Mouse (Mus musculus): ENCODE data around the gene Adgrg6.

Adgrg6 gene

DNA sequence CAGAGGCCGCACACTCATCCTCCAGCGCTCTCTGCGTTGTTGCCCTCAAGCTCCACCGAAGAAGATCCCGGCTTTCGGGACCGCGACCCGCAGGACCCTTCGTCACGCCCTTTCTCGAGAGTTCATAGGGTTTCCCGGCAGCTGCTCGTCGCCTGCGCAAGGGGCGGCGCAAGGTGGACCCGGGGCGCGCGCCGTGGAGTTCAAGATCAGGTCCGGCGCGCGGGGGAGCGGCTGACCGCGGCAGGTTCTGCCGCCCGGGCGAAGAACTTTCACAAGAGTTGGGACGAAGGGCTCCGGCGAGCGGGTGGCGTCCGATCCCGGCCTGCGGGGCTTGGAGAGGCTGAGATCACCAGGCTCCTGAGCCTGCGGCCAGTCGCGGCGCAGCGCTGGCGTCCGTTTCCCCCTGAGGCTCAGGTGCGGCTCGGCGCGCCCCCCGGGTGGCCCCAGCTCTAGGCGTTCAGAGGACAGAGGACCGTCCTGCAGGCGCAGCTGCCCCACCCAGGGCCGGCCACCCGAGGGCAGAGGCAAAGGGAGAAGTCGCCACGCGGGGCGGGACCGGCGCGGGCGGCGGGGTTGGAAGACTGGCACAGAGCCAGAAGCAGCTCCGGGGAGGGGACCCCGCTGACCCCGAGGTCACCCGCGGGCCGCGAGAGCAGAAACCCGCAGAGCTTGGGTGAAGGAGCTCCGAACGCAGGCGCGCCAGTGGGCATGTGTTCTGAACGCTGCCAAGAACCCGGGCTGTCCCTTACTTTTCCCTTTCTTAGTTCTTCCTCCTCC, at the start of gene Adgrg6:
Adgrg6 (minus strand) TSS at position 719 of the 777 bp plus-strand sequence.
- DNase-seq (ENCODE audit: low spot score): peak; percentile 13

DNA sequence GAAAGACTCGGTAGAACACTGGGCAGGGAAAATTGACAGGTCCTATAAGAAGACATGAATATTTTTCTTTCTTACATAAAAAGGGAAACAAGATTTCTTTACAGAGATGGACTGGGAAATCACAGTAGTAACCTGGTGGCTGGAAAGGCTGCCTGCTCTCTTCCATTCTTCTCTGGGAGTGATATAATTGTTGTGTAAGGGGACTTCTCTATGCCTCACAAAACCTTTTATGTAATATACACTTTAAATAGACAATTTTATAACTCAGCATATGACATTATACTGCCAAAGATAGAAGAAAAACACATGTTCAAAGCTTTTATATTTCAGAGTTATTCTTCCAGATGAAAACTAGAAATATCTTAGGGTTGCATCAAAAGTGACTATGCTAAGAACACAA, 46.8 kb upstream of the Adgrg6 start:
- DNase-seq (ENCODE audit: low spot score): no peak

DNA sequence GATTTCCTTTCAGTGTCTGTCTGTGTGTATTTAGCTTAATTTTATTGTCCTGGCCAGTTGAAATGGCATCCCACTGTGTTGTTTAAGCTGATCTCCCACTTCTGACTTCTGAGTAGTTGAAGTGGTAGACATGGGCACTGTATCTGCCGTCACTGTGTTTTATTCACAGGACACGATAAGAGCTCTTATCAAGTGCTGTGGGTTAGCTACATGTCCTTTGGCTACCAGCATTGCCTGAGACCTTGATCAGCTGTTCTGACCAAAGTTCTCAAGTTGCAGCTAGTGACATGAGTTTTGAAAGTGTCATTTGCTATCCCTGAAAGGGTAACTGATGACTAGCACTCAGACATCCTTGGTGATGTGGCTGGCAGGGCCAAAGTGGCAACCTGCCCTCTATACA, 45.4 kb upstream of the Adgrg6 start:
- DNase-seq (ENCODE audit: low spot score): no peak

DNA sequence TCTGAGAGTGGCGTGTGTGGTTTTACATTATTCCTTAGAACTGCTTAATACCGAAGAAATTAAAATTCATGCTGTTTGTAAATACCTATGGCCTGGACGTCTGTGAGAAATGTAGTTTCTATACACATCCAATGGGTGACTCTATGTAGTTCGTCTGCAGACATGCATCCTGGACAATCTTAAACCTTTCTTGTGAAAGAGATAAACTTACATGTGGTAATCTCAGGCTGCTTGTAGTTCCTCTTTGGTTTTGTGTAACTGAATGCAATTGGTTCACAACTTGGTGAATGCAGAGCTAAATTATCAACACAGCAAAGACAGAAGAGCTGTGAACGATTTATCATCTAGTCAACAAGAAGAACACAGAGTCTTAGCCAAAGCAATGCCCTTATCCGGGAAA, 44.2 kb upstream of the Adgrg6 start:
- DNase-seq (ENCODE audit: low spot score): no peak

DNA sequence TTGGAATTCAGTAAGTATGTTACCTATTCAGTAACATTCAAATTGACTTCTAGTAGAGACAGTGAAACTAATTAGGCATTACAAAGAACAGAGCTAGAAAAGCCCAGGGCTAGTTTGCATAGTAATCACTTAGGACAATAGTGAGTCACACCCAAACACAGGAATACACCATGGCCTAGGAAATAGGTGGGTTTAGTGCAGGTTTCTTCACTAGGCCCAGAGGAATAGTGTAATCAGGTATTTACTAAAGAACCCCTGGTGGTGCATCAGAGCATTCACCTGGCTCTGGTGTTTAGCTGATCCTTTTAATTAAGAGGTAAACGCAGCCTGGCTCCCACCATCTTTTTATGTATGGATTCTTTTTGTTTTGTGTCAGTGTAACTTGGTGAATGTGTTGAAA, 38.0 kb upstream of the Adgrg6 start:
- DNase-seq (ENCODE audit: low spot score): no peak

DNA sequence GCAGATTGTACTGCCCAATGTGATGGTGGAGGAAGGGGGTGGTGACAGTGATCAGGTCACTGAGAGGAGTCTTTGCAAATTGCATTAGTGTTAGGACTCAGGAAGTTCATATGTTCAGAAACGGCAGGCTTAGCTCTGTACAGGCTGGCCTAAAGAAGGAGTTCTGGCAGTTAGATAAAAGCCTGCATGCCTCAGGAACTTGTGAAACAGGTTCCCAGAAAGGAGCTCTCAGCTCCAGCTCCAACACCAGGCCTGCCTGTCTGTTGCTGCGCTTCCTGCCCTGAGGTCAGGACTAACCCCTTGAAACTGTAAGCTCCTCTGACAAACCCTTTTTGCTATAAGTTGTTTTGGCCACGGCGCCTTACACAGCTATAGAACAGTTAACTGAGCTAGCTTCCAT, 28.8 kb upstream of the Adgrg6 start:
- DNase-seq (ENCODE audit: low spot score): no peak

DNA sequence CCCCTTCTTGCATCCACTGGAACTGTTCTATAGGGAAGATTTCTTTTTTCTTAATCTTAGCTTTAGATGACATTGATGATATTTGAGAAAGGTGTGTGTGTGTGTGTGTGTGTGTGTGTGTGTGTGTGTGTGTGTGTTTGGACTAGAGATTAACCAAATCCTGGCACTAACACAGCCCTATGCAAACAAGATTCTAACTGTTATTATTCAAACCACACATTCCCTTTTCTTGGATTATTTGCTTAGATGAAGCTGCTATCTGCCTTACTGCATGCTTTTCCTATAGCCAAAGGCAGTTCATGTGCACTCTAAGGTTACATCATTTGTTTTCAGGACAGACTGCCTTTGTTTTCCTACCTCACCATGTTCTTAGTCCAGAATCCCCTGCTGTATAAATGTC, 25.7 kb upstream of the Adgrg6 start:
- no peak for DNase-seq (ENCODE audit: low spot score)

DNA sequence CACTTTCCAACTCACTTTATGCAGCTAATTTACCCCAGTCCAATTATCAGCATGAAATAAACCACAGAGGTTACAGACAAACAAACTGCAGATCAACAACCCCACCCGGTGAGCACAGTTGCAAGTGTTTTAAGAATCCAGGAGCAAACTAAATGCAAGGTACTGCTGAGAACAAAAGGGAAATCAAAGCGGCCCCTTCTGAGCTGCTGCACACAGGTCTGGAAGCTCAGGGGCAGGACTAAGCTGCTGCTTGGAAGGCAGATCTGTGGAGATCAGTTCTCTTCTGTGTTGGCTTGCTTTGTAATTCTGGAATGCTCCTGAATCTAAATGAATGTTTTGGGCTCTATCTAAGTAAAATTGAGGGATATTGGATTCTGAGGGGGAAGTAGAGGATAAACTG, 25.2 kb upstream of the Adgrg6 start:
- DNase-seq (ENCODE audit: low spot score): no peak

DNA sequence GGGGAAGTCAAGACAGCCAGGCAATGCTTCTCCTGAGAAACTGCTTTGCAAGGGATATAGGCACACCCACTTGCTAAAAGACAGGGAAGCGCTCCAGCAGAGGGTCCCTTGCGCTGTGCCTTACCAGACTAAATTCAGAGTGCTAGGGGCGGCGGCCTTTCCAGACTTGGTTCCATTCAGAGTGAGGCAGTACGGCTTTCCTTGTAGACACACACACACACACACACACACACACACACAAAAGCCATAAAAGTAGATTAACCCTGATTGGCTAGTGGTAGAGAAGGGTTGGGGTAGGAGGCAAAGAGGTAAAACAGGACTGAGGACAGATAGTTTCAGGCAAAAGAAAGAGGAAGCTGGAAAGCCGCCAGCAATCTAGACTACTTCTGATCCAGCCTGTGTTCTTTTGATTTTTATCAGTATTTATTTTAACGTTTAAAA, 672 bp upstream of the Adgrg6 start:
- DNase-seq (ENCODE audit: low spot score): no peak

DNA sequence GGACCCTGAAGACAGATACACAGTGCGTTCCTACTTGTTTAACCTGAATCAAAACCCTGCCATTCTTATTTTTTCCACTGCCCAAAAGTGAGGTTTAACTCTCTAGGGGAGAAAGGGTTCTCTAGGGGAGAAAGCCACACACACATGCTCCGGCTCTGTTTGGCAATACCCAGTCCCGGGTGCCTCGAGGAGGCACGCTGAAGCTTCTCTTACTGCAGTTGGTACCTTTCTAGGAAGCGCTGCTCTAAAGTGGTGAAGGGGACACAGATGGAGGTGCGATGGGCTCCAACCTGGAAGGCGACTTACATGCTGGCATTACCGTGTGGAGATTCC, 885 bp downstream of the Adgrg6 start:
- no peak for DNase-seq (ENCODE audit: low spot score)

DNA sequence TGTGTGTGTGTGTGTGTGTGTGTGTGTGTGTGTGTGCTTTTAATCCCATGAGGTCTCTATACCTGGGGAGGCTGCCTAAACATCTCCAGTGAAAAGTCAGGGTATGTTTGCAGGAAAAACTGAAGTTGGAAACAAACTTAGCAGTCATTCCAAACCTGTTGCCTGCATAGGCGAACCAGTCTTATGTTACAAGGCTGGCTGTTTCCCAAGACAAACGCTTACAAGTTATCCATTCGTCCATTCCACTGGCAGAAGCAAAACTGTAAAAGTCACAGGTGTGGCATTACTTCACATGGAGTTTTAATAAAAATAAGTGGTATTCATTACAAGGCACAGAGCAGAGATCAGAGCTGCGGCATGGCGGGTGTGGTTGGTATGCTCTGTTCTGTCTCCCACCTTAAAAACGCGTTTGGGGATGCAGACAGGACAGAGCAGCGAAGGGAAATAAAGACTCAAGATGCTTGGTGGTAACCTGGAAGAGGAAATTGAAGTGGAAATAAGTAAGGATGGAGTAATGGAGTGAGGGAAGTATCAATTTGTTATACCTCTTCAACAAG, 1.9 kb downstream of the Adgrg6 start:
- no peak for DNase-seq (ENCODE audit: low spot score)

DNA sequence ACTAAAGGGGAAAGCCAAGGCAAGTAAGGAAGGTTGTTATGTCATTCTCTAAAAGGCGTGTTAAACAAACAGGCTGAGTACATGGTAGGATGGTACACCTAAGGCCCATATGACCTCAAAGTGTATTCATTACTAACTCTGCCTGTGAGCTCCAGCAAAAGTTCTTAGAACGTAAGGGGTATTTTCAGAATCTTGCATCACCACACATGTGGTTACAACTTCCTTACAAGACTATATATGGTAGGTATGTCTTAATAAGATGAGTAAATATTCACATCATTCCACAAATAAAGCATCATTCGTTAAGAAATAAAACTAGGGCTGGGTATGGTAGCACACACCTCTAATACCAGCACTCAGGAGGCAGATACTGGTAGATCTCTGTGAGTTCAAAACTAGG, 8.4 kb downstream of the Adgrg6 start:
- DNase-seq (ENCODE audit: low spot score): no peak

DNA sequence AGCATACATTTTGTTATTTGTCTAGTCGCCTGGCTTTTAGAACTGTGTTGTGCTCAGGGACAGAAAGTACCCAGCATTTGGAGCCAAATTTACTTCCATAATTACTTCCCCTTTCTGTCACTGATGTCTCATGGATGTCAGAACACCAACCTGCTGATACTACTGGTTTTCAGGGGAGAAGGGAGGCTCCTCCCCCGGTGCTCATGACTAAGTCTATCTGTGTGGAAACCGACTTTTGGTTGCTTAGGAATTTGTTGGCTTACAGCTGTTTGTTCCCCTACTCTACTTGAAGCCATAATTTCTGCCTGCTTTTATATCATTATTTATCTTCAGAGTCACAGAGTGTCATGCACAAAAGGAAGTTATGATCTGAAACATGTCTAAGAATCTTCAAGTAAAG, 14.4 kb downstream of the Adgrg6 start:
- DNase-seq (ENCODE audit: low spot score): no peak

DNA sequence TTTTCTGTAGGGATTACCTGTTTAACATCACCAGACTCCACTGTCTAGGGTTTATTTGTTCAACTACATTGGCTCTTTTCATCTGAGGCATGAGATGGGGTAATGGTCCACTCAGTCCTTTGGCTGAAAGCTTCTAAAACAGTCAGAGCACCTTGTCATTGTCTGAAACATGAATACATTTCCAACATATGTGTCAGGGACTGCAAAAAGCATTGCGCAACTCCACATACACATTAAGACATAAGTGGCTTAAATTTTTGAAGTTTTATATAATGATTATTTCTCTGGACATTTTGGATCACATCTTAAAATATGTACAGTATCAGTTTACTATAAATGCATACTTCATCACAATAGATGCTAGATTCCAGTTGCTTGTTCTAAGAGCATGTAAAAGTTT, 14.8 kb downstream of the Adgrg6 start:
- DNase-seq (ENCODE audit: low spot score): no peak

DNA sequence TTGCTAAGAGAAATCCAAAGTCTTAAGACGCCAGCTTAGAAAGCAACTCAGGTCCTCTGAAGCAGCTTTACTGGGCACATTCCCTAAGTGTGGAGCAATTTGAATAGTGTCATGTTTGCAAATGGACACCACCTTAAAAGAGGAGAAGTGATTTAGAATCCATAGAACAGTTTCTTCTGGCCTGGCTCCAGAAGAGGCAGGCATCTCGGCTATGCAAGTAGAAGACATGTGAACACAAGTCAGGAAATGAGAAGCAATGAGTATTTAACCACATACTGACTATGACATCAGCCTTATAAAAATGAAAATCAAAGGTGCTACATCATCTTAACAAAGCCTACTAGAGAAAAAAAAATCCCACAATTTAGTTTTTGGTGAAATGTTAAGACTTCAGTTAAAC, 17.7 kb downstream of the Adgrg6 start:
- no peak for DNase-seq (ENCODE audit: low spot score)

DNA sequence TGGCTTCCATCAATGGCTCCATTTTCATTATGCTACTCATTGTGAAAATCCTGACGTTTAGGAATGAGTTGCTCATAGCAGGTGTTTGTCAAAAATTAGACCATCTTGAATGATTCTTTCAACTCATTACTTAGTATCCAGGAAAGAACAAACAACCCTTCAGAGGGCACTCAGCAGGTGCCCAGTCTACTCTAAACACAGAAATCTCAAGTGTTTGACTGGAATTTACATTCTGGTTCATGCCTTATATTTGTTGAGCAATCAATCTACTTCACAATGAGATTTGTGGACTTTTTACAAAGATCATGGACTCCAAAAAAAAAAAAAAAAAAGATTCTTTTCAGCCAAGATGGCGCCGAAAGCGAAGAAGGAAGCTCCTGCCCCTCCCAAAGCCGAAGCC, 22.7 kb downstream of the Adgrg6 start:
- no peak for DNase-seq (ENCODE audit: low spot score)

DNA sequence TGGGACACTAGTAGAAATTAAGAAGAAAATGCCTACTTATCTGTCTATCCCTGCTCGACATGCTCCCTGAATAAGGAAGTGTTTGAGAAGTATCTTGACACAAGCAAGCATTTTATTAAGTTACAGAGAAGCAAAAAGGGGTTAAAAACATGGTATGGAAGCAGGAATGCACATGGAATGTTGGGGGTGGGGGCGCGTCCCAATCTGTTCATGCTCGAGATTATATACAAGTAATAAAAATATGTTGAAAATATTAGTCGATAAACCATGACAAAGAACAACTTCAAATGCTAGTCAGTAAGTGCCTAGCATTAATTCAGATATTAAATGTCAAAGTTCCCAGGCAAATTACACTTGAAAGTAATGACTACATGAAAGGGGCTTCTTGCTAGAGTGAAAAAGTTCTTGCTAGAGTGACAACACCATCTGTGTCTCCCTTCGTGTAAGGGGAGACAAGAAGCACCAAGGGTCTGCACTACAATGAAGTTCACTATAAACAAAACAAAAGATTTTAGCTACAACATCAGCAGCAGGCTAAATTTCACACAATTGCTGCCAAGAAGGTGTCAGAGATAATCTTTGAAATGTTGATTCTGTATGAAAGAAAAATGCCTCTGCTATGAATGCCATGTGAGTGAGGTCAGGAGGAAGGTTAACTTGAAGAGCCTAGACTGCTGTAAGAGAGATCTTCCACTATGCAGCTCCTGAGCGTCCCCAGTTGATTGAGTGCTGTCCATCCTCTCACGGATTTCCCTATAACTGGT, 24.4 kb downstream of the Adgrg6 start:
- no peak for DNase-seq (ENCODE audit: low spot score)

DNA sequence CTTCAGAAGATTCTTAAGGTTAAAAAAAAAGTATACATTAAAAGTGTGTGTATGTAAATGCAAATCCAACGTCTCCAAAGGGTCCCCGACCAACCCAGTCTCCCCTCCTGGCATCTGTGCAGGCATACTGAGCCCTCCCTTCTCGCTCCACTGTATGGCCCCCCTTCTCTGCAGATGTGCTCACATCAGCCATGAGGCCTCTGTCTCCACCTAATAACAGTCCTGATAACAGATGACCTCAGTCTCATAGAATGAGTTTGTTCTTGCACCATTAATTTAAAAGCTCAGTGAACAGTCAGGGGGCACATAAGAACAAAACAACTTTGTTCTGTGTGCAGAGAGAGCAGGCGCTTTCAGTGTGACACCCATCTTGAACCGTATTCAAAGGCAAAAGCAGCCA, 27.6 kb downstream of the Adgrg6 start:
- DNase-seq (ENCODE audit: low spot score): no peak

DNA sequence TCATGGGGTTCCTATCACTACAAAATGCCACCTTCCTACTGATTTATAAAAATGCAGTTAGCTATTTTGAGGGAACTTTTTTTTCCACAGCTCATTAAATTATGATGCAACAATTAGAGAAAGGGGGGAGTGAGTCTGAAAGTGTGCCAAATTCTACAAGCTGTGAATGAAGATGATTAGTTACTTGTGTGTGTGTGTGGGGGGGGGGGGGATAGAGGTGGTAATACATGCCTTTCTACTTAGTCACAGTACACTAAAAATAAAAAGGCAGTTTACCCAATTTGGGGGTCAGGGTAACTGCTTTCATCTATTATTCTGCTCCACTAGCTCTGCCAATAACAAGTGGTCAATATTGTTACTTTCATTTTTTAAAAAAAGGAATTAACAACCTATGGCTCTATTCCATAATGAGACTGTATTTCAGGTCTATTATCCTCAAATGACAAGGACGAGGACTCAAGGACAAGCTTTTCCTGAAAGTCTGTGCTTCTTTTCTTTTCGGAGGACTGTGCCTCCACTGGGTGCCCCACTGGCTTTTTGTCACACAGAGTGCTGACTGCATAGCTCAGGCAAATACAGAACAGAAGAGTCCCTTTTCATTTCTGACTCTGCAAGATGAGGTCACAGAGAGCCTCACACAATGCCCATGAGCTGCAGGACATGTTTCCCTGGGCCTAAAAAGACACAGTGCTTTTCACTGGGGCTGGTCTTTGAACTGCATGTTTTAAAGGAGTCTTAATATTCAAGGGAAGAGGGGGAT, 33.4 kb downstream of the Adgrg6 start:
- no peak for DNase-seq (ENCODE audit: low spot score)

DNA sequence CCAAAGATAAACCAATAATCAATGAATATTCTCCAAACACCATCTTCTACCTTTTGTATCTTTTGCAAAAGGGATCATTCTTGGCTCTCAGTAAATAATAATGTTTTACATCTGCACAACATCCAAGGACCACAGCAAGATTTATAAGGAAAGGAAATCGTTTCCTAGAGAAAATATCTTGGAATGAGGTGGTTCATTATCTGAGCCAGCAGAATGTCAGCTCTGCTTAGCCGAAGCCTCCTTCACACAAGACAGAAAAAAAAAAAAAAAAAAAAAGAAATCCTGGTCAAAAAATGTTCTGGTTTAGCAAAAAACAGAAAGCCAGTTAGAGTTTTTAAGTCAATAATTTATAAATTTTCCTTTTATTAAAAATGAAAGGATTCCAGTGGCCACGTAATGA, 34.3 kb downstream of the Adgrg6 start:
- no peak for DNase-seq (ENCODE audit: low spot score)

DNA sequence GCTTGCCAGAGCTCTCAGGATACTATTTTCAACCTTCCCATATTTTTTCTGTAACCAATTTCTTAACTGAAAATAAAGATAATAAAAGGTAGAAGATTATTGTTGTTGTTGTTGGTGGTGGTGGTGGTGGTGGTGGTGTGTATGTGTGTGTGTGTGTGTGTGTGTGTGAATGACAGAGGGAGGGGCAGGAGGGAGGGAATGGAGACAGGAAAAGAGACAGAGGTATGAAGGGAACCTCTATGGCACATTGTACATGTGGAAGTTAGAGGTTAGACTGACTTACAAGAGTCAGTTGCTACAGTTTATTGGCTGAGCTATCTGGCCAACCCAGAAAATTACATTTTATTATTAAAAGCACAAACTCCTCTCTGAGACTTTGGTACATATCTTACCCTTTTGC, 49.8 kb downstream of the Adgrg6 start:
- DNase-seq (ENCODE audit: low spot score): no peak

DNA sequence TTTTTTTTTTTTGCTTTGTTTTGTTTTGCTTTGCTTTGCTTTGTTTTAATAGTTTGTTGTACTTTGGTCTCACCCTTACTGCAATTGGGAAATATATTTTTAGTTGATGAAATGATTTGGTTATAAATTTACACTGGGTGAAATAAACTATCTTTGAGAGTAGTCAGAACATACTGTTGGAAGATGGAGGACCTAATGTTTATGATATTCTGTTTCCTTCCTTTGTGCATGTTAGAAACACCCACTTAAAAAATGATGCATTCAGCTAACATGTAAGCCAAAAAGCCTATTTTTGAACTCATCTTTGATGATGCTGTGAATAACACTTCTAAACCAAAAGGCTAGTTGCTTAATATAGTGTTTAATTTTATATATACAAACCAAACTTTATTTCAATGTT, 50.3 kb downstream of the Adgrg6 start:
- no peak for DNase-seq (ENCODE audit: low spot score)

DNA sequence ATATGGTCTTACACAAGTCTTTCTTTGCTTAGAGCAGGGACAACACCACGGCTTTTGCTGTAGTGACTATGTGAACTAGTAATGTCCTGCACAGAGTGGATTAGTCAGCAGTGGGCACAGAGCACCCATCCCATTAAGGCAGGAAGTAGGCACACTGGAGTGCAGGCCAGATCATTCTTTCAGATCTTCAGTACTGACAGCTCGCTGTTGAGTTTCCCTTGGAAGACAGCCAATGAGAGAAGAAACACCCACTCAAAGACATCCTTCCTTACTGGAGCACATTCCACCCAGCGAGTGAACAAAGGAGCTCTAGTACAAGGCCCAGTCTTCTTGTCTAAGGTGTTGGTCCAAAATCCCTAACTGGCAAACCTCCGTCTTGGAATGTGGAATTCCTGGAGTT, 53.6 kb downstream of the Adgrg6 start:
- DNase-seq (ENCODE audit: low spot score): no peak
